Comparison of ENCODE assay signal across 8 mouse cellular contexts in the genomic region with DNA sequence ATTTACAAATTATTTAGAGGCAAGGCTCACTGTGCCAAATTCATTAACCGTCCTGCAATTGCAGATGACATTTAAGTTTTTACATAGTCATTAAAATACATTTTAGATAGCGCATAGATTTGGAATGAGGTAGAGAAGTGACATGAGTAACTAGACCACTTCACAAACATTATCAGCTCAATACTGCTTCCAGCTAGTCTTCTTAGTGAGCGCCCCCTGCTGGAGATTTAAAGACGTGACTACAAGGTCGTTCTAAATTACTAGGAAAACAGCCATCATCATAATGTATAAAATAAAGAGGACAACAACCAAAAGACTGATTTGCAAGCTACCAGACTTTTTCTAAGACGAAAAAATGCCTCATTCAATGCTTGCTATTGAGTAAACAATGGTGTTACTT. TPM values are rescaled to one million over a fixed set of nuclear protein-coding genes. Genes with fewer than 3 reads are reported as not detected.
DNase-seq lines count a peak whose midpoint lies in the region.

No protein-coding gene starts in this region.

- DNase-seq in left cerebral cortex, adult 18-20 months (ENCODE audit: low spot score in 2 of 2), result peak; percentile 49 to 69
- DNase-seq in left cerebral cortex, adult 11 months (ENCODE audit: low spot score), result no peak
- DNase-seq in MEL-GATA-1-ER (ENCODE audit: extremely low read depth, low read depth), result peak; percentile 27
- DNase-seq in adrenal gland, postnatal 10 days, result peak; percentile 73
- peak; percentile 2 for DNase-seq in fibroblast of lung, adult 2 months (ENCODE audit: low read depth)
- peak; percentile 30 for DNase-seq in layer of hippocampus, adult 9-10 months (ENCODE audit: low spot score)
- peak; percentile 54 to 56 for DNase-seq in right cerebral cortex, adult 2 months (ENCODE audit: low spot score in 2 of 2)
- DNase-seq in spleen, adult 12 weeks (ENCODE audit: low spot score), result no peak

RNA-seq across cellular contexts. Expression of gene Xirp2, which starts 32.0 kb away (rescaled TPM):
- total RNA-seq in left cerebral cortex, adult 18-20 months (2021), result under 1 TPM; 0.05 to 0.07 TPM
- 10 to 100 TPM in 1 of 2 experiments, 1 to 10 TPM in 1; 7.0 to 25.4 TPM for total RNA-seq in adrenal gland, postnatal 10 days (2021)

RNA-seq across cellular contexts. Expression of gene Gm26727, which starts 44.8 kb away (rescaled TPM):
- total RNA-seq in left cerebral cortex, adult 18-20 months (2021), result not detected
- not detected for total RNA-seq in adrenal gland, postnatal 10 days (2021)

Comparison
In these comparisons a context has a peak if more than half of its experiments do, and no peak if none do; other contexts are left out.
1. DNase-seq: peak in left cerebral cortex, adult 18-20 months (2 of 2), MEL-GATA-1-ER (single experiment), adrenal gland, postnatal 10 days (single experiment), fibroblast of lung, adult 2 months (single experiment), layer of hippocampus, adult 9-10 months (single experiment) and right cerebral cortex, adult 2 months (2 of 2); none in left cerebral cortex, adult 11 months (single experiment) and spleen, adult 12 weeks (single experiment).
2. RNA of gene Xirp2, which starts 32.0 kb away (total RNA-seq): 7.0 to 25.4 TPM in adrenal gland, postnatal 10 days; 0.05 to 0.07 TPM in left cerebral cortex, adult 18-20 months; every median in the first group is over 4 times any median in the second.